Mouse (Mus musculus): ENCODE measurements at regions not wholly inside any gene's neighbourhood (a gene's known extent, or its start where the extent isn't known, plus 50 kb on each side); places are given as distances from the start of the nearest gene placed in this dataset.

DNA sequence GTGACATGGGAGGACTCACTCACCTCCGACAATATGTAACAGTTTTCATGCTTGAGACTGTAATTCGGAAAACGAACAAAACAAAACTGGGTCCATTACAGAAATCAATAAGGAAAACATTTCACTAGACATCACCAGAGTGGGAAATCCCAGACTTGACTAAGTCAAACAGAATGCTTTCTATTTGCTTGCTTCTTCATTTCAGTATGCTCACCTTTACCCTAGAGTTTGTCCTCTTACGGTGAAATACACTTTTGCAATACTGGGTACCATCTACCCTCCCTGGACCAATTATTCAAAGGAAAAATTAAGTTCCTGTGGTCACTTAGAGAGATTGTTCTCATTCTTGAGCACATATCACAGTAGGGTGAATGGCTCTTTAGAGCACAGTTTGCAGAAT, 613.4 kb upstream of the 4930412O13Rik start:
- 97% methylated on average over 4 of the region's 4 CpGs for WGBS
- no peaks in the 10 kb centered on the region for H3K27me3 ChIP-seq
- H3K4me2 ChIP-seq, result no peak overlapping the region
- H3K36me3 ChIP-seq, result no peaks in the 10 kb centered on the region
- H3K4me1 ChIP-seq (replicated peaks), result no peaks in the 10 kb centered on the region
- no peak for ATAC-seq (ENCODE audit: low read depth)
- H3K9me3 ChIP-seq, result no peaks in the 10 kb centered on the region
- H3K27ac ChIP-seq (replicated peaks), result no peak overlapping the region
- H3K9ac ChIP-seq, result no peak overlapping the region
- no peak overlapping the region for H3K4me3 ChIP-seq

- Histone ChIP-seq H3K4me2 (no peak overlapping the region), H3K4me1 (replicated peaks) (no peaks in the 10 kb centered on the region)
- 79% methylated on average over 2 of the region's 2 CpGs for WGBS
Measured at GRCm38 (mm10) chr2:9283441-9283840, 597.6 kb upstream of the 4930412O13Rik start.

DNA sequence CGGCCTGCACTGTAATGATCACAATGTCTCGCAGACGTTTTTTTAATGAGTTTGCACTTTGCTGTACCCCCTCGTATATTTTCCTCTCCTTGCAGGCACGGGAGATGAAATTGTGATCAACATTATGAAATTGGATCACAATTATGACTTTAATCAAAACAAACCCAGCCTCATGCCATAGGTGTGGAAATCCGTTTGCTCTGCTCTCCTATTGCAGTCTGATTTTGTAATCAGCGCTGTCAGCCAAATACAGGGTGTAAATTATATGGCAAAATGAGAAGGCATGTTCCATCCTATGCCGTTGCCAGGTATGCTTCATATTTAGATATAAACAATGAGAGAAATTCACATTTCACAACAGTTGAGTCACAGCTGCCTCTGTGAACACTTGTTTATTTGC, 595.3 kb upstream of the 4930412O13Rik start:
- no peaks in the 10 kb centered on the region for H3K27me3 ChIP-seq
- H3K9me3 ChIP-seq, result no peaks in the 10 kb centered on the region
- no peak for ATAC-seq (ENCODE audit: low read depth)
- 82% methylated on average over 8 of the region's 8 CpGs for WGBS
- no peaks in the 10 kb centered on the region for H3K4me1 ChIP-seq (replicated peaks)
- H3K4me2 ChIP-seq, result no peak overlapping the region
- H3K9ac ChIP-seq, result no peak overlapping the region
- no peak overlapping the region for H3K27ac ChIP-seq (replicated peaks)
- H3K4me3 ChIP-seq, result no peak overlapping the region
- no peaks in the 10 kb centered on the region for H3K36me3 ChIP-seq

More at GRCm38 (mm10) chr2:9283441-9283840, 597.6 kb upstream of the 4930412O13Rik start:
- Histone ChIP-seq H3K27ac (replicated peaks) (no peak overlapping the region), H3K9me3 (no peaks in the 10 kb centered on the region), H3K27me3 (no peaks in the 10 kb centered on the region), H3K9ac (no peak overlapping the region), H3K4me3 (no peak overlapping the region), H3K36me3 (no peaks in the 10 kb centered on the region)
- no peak for ATAC-seq (ENCODE audit: low read depth)

- Histone ChIP-seq H3K4me2 (no peak overlapping the region), H3K27me3 (no peaks in the 10 kb centered on the region), H3K27ac (replicated peaks) (no peak overlapping the region), H3K4me3 (no peak overlapping the region), H3K9me3 (no peaks in the 10 kb centered on the region), H3K9ac (no peak overlapping the region), H3K36me3 (no peaks in the 10 kb centered on the region), H3K4me1 (replicated peaks) (no peaks in the 10 kb centered on the region)
- no peak for ATAC-seq (ENCODE audit: low read depth)
- 90% methylated on average over 1 of the region's 1 CpGs for WGBS
Measured at GRCm38 (mm10) chr2:9287077-9287476, 594.0 kb upstream of the 4930412O13Rik start.

DNA sequence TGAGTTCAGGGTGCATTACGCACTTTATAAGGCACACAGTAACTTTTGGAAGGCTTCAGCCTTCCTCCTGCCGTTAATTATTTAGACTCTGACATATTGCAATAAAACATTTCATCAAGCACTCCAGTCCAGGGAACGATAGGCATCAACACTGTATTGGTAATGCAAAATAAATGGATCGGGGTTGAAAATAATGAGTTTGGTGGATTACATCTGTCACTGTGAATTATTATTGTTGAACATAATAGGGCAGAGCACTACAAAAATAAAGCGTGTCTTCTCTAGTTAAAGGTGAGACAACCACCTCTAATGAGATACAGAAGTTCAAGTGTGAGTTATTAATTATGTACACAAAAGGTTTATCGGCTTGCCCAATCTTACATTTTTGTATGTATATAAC, 593.4 kb upstream of the 4930412O13Rik start:
- H3K27ac ChIP-seq (replicated peaks), result no peak overlapping the region
- no peak overlapping the region for H3K4me3 ChIP-seq
- no peaks in the 10 kb centered on the region for H3K4me1 ChIP-seq (replicated peaks)
- WGBS, result 84% methylated on average over 6 of the region's 6 CpGs
- no peaks in the 10 kb centered on the region for H3K36me3 ChIP-seq
- H3K9me3 ChIP-seq, result no peaks in the 10 kb centered on the region
- no peak overlapping the region for H3K9ac ChIP-seq
- no peak overlapping the region for H3K4me2 ChIP-seq
- ATAC-seq (ENCODE audit: low read depth), result no peak
- H3K27me3 ChIP-seq, result no peaks in the 10 kb centered on the region

DNA sequence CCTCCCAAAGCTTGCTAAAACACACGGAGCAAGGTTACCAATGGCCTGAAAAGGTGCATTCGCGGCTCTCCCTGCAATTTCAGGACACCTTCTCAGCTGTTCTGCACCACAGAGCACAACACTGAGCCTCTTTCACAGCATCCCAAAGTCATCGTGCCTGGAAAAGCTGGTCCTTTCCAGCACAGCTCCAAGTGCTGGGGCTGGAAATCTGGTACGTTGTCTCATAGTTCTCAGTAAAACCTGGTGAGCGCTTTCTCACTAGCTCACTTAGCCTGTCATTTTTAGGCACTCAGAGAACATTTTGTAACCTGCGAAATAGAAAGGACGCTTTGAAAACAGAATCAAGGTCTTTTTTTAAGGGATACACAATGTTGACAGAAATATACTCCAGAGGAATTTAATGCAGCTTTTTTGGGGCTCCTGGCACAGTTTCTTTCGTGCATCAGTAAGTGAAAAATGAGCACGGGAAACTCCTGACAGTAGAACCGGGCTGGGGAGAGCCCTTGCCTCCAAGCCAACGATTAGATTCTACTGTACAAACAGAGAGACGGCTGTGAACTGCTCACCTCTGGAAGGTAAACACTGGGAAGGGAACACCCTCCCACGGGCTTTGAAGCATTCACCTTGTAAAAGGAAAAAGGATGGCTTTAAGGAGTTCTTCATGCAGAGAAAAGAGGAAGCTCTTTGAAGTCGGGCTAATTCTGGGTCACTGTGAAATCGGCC, 549.3 kb upstream of the 4930412O13Rik start:
- Histone ChIP-seq H3K4me3 (no peak overlapping the region), H3K27me3 (no peaks in the 10 kb centered on the region), H3K4me2 (no peak overlapping the region), H3K9me3 (no peaks in the 10 kb centered on the region), H3K36me3 (no peaks in the 10 kb centered on the region), H3K27ac (replicated peaks) (no peak overlapping the region), H3K9ac (no peak overlapping the region), H3K4me1 (replicated peaks) (no peaks in the 10 kb centered on the region)
- WGBS, result 46% methylated on average over 16 of the region's 16 CpGs
- no peak for ATAC-seq (ENCODE audit: low read depth)

DNA sequence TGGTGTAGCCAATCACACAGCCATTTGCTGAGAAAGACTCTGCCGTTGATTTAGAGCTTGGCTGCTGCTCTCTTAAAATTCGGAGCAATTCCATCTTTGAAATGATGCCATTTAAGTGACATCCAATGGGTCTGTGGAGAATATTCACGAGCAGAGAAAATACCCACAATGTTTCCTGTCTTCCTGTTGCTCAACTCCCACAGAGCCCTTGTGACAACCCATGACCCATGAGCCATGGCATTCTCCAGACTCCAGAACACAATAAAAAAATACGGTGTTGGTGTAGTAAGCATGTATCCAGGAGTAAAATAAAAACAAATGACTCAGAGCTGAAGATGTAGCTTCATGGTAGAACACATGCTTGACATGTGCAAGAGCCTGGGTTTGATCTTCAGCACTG, 532.1 kb upstream of the 4930412O13Rik start:
- Histone ChIP-seq H3K27me3 (no peaks in the 10 kb centered on the region), H3K4me3 (no peak overlapping the region), H3K9ac (no peak overlapping the region), H3K4me2 (no peak overlapping the region), H3K36me3 (no peaks in the 10 kb centered on the region), H3K4me1 (replicated peaks) (peaks cover 5% of the 10 kb centered on the region; the same call in 1 of the 2 replicates), H3K9me3 (no peaks in the 10 kb centered on the region), H3K27ac (replicated peaks) (no peak overlapping the region)
- WGBS, result 63% methylated on average over 4 of the region's 4 CpGs
- no peak for ATAC-seq (ENCODE audit: low read depth)

DNA sequence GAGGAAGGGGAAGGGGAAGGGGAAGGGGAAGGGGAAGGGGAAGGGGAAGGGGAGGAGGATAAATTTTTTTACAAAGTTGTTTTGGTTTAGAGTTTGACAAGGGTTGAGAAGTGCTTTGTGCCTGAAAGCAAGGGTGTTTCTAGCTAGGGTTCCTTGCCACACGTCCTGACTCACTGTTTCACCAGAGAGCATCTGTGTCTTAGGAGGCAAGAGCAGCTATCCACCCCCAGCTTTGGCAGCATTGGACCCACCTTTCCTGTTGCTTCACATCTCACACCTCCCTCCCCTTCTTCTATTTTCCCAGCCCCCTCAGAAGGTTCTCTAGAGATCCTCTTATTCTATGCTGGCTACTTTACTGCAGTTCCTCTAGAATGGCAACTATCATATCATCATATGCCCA, 531.1 kb upstream of the 4930412O13Rik start:
- WGBS, result 57% methylated on average over 1 of the region's 1 CpGs
- no peak overlapping the region for H3K4me3 ChIP-seq
- peaks cover 5% of the 10 kb centered on the region; the same call in 1 of the 2 replicates for H3K4me1 ChIP-seq (replicated peaks)
- no peak for ATAC-seq (ENCODE audit: low read depth)
- H3K27ac ChIP-seq (replicated peaks), result no peak overlapping the region
- no peaks in the 10 kb centered on the region for H3K36me3 ChIP-seq
- no peak overlapping the region for H3K4me2 ChIP-seq
- no peak overlapping the region for H3K9ac ChIP-seq
- H3K27me3 ChIP-seq, result no peaks in the 10 kb centered on the region
- no peaks in the 10 kb centered on the region for H3K9me3 ChIP-seq

DNA sequence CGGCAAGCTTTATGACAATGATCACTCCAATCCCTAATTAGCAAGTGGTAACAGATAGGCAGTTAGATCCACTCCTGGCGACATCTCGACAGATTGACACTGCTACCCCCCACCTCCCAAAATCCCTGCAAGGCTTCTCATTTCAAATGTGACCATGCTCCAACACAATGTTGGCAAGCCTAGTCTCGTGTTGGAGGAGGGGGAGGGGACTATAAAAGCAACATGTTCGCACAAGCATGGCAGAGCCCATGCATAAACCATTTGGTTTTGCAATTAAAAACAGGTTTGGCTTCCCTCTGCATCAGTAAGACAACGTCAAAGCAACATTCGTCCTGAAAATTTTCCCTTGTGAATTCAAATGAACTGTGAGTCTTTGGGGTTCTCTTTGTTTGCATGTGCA, 528.9 kb upstream of the 4930412O13Rik start:
- H3K4me2 ChIP-seq, result no peak overlapping the region
- WGBS, result 33% methylated on average over 7 of the region's 7 CpGs
- peak; percentile 50; the same call in 1 of the 2 replicates for ATAC-seq (ENCODE audit: low read depth)
- no peak overlapping the region for H3K27ac ChIP-seq (replicated peaks)
- H3K27me3 ChIP-seq, result no peaks in the 10 kb centered on the region
- no peak overlapping the region for H3K9ac ChIP-seq
- no peaks in the 10 kb centered on the region for H3K36me3 ChIP-seq
- H3K9me3 ChIP-seq, result no peaks in the 10 kb centered on the region
- peaks cover 5% of the 10 kb centered on the region; the same call in 1 of the 2 replicates for H3K4me1 ChIP-seq (replicated peaks)
- no peak overlapping the region for H3K4me3 ChIP-seq

DNA sequence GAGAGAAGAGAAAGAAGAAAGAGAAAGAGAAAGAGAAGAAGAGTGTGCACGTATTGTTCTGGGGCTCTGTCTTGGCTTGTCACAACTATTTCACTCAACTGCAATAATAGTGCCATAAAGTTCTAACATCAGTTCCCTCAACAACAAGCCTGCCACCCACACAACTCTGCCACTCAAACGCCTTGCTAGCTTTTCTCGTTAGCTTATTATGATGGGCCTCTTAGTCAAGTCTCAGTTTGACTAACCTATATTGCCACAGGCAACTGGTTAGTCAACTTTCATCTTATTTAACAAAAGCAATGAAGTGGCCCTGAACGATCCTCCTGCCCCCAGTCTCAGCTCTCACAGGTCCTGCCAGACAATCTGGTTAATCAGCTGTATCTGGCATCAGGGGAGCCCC, 521.0 kb upstream of the 4930412O13Rik start:
- Histone ChIP-seq H3K4me3 (no peak overlapping the region), H3K4me1 (replicated peaks) (no peaks in the 10 kb centered on the region), H3K4me2 (no peak overlapping the region), H3K36me3 (no peaks in the 10 kb centered on the region), H3K9ac (no peak overlapping the region), H3K27me3 (no peaks in the 10 kb centered on the region), H3K27ac (replicated peaks) (no peak overlapping the region), H3K9me3 (no peaks in the 10 kb centered on the region)
- 42% methylated on average over 4 of the region's 4 CpGs for WGBS
- no peak for ATAC-seq (ENCODE audit: low read depth)

DNA sequence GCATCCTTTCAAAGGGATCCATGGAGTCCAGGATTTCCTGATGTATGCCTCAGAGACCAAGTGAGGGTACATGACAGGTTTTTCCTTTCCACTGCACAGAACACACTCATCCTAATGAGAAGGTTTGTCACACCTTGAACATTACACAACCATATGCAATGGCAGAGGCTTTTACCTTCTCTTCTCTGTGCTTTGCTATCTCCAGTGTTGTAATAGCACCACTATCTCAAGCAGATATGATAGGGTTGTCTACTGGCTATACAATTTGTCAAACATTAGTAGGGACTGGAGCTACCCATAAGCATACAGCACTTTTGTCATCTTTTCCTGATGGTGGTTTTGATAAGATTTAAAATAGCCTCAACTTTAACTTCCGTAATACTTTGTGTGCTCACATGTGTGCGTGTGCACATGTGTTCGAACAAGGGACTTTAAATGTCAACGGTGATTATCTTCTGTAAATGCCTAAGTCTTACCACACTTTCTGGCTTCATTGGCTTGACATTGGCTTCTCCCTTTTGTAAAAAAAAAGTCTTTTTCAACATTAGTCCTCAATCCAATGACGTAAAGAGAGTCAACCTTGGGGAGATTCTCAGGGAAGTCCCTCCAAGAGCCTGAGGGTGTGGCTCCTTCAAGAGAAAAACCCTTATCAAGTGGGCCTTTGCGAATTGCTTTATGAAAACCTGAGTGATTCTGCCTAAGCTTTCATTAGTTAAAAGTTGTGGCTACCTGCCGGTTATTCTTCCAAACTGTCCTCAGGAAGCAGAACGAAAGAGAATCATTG, 513.1 kb upstream of the 4930412O13Rik start:
- 91% methylated on average over 8 of the region's 8 CpGs for WGBS
- no peak overlapping the region for H3K4me2 ChIP-seq

DNA sequence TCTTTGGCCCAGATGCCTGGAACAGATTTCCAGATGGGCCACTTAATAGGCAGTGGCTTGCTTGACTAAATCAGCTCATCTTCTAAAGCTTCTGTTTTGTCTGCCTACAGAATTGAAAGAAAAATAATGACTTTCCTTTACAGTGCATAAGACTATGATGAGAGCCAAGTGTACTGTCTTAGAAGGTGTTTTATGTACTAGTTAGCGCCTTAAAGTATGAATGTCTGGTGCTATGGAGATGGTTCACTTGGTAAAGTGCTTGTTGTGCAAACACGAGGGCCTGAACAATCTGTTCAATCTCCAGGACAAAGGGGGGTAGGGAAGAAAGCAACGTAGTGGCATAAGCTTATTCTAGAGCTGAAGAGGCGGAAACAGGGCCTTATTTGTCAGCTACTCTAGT, 511.5 kb upstream of the 4930412O13Rik start:
- Histone ChIP-seq H3K9me3 (no peaks in the 10 kb centered on the region), H3K4me1 (replicated peaks) (no peaks in the 10 kb centered on the region), H3K4me3 (no peak overlapping the region), H3K36me3 (no peaks in the 10 kb centered on the region), H3K27me3 (no peaks in the 10 kb centered on the region), H3K4me2 (no peak overlapping the region), H3K27ac (replicated peaks) (no peak overlapping the region), H3K9ac (no peak overlapping the region)
- no peak for ATAC-seq (ENCODE audit: low read depth)
- 72% methylated on average over 4 of the region's 4 CpGs for WGBS

More for the DNA sequence above, 513.1 kb upstream of the 4930412O13Rik start:
- H3K27me3 ChIP-seq, result no peaks in the 10 kb centered on the region
- H3K9me3 ChIP-seq, result no peaks in the 10 kb centered on the region
- no peak overlapping the region for H3K4me3 ChIP-seq
- no peak overlapping the region for H3K27ac ChIP-seq (replicated peaks)
- no peak for ATAC-seq (ENCODE audit: low read depth)
- no peaks in the 10 kb centered on the region for H3K36me3 ChIP-seq
- H3K4me1 ChIP-seq (replicated peaks), result no peaks in the 10 kb centered on the region
- H3K9ac ChIP-seq, result no peak overlapping the region

Measured in neural tube, embryonic 13.5 days (tissue).